Mouse (Mus musculus) common myeloid progenitor, adult 5-6 weeks (primary cell): ENCODE results near the gene Slco3a1. TPM values are rescaled to one million over a fixed set of nuclear protein-coding genes. Genes with fewer than 3 reads are reported as not detected.
"Not testable (repeated sequence)": the region's sequence is repeated elsewhere in the genome, so short reads cannot be mapped to it uniquely, and the experiment has no call there.

Experiments
- ATAC-seq: replicated peaks from 2 replicates; pipeline ENCODE4 v1.8.0; 2016; ENCODE audit warnings: low read depth, mild to moderate bottlenecking, moderate TSS enrichment, inconsistent platforms; ENCODE audit not compliant: poor library complexity, severe bottlenecking
- total RNA-seq: library from RNA; stranded (forward); fragments of 200-1000, 187-1606 nt; gene quantifications from 2 replicates; pipeline ENCODE4 v1.2.3, GENCODE M21; 2017

Gene Slco3a1
- total RNA-seq, 1 experiment from 2014 or later: 36.4 TPM

- no peak for ATAC-seq
Measured at GRCm38 (mm10) chr7:74447781-74448180, 106.8 kb downstream of the Slco3a1 start.

DNA sequence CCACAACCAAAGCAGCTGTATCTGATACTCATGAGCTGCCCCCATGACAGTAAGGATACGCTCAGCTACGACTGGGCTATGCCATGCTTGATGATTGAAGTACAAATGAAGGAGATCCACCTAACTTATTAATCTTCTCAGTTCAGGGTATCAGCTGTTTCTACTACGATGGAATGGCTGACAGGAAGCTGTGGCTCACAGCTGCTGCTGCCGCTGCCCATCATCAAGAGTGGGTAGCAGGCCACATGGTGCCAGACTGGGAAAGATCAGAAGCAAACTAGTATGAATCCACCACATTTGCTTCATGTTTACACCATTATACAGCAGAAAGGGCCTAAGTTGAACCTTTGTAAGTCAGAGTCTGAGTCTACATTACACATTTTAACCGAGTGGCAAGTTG, 109.4 kb downstream of the Slco3a1 start:
- 0 out of 2 replicates have a peak, but pooled peaks have one; percentile 26 for ATAC-seq

DNA sequence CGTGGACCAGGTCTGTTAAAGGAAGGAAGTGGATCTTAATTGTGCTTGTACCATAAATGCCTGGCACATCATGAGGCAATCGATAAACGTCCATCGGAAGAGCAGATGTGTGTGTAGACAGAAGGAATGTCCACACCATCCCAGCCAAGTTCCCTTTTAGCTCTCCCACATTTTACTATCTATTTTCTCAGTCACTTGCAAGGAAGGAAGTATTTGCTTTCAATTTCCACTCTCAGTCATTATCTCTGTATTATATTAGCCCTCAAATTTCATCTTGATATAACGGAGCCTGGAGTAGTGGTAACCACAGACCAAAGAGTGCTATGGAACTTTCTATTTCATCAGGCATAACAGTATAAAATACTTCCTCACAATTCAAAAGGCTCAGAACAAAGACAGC, 112.2 kb downstream of the Slco3a1 start:
- ATAC-seq: peak; percentile 90

DNA sequence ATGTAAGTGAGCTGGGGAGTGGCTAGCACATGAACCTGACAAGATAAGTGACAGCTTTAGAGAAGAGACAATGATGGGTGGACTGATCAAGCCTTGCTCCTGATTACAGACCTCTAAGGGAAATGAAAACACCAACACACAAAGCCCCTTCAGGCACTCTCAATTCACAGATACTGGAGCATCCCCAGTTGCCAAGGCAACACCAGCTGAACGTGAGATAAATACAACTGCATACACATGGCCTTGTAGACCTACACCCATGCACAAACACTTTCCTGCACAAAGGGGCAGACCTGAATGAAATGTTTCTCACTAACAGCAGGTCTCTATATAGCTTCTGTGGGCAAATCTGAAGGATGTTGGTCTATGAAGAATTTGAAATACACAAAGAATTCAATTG, 117.0 kb downstream of the Slco3a1 start:
- no peak for ATAC-seq

GRCm38 (mm10) chr7:74436642-74437041, 117.9 kb downstream of the Slco3a1 start:
- ATAC-seq: no peak

- ATAC-seq: no peak
Measured at GRCm38 (mm10) chr7:74432950-74433349, 121.6 kb downstream of the Slco3a1 start.

GRCm38 (mm10) chr7:74429252-74429651, 125.3 kb downstream of the Slco3a1 start:
- ATAC-seq: no peak

GRCm38 (mm10) chr7:74427135-74427534, 127.4 kb downstream of the Slco3a1 start:
- ATAC-seq: peak; percentile 58

GRCm38 (mm10) chr7:74425941-74426340, 128.6 kb downstream of the Slco3a1 start:
- ATAC-seq: no peak

- ATAC-seq: peak; percentile 69
Measured at GRCm38 (mm10) chr7:74423928-74424850, 130.4 kb downstream of the Slco3a1 start.

- ATAC-seq: no peak
Measured at GRCm38 (mm10) chr7:74423316-74423715, 131.3 kb downstream of the Slco3a1 start.

- ATAC-seq: no peak
Measured at GRCm38 (mm10) chr7:74422731-74423130, 131.8 kb downstream of the Slco3a1 start.

DNA sequence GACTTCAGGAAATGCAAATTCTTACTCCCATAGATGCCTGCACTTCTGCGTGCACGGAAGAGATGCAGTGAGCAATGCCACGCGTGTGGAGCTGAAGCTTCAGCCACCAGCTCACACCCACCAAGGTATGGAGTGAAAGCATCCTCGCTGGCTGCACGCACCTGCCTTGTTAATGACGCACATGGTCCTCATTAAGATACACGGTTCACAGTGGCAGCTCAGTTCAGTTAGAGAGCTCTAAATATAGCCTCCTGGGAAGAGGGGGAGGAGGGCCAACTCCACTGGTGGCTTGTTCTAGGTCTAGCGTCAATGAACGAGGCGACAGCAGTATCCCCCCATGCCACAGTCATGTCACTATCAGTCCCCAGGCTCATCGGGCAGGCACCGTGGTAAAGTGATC, 132.6 kb downstream of the Slco3a1 start:
- no peak for ATAC-seq

- no peak for ATAC-seq
Measured at GRCm38 (mm10) chr7:74421591-74421990, 133.0 kb downstream of the Slco3a1 start.

DNA sequence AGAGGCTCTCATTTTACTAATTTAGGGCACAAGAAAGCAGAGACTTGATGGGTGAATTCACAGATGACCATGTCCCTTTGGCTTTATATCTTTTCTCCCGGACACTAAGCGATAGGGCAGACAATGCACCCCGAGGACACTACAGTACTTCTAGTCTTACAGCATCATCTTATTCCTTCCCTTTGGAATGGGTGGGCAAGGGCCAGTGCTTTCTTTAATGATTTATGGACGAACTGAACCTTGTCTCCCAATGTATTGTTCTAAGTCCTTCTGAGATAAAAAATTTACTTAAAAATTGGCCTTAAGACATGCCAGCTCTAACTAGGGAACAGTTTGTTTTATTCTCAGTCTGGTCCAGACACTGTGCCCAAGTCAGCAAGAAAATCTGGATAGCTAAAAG, 134.9 kb downstream of the Slco3a1 start:
- no peak for ATAC-seq

DNA sequence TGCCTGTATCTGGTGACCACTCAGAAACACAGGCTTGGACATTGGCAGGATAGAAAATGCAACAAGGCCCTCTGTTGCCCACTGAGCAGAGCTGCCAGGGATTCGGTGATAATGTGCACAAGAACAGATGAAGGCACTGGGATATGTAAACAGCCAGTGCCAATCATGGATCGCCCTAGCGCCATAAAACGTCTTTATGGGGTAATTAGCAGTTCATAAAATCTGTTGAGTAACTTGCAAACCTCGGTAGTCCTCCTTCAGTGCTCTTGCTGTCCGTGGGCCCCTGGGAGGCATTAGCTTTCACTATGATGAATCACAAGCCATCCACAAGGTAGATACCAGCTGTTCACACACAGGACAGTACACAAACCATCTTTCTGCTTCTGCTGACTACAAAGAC, 137.6 kb downstream of the Slco3a1 start:
- ATAC-seq: no peak

DNA sequence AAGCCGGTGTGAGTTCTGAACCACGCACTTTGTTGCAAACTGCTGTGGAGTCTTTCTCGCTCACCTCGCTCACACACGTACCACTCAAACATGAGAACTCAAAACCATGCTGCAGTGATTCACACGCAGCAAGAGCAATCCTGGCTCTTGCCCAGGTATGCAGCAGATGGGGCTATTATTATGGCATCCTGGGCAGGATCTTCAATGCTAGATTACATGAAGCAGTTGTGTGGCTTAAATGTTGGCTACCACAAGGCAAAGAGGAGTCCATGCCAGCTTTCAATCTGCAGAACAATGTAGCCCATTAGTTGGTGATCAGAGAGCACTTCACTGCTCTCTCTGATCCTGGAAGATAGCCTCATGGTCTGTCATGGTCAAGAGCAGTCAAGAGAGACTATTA, 139.3 kb downstream of the Slco3a1 start:
- no peak for ATAC-seq

GRCm38 (mm10) chr7:74413738-74414716, 140.6 kb downstream of the Slco3a1 start:
- no peak for ATAC-seq

DNA sequence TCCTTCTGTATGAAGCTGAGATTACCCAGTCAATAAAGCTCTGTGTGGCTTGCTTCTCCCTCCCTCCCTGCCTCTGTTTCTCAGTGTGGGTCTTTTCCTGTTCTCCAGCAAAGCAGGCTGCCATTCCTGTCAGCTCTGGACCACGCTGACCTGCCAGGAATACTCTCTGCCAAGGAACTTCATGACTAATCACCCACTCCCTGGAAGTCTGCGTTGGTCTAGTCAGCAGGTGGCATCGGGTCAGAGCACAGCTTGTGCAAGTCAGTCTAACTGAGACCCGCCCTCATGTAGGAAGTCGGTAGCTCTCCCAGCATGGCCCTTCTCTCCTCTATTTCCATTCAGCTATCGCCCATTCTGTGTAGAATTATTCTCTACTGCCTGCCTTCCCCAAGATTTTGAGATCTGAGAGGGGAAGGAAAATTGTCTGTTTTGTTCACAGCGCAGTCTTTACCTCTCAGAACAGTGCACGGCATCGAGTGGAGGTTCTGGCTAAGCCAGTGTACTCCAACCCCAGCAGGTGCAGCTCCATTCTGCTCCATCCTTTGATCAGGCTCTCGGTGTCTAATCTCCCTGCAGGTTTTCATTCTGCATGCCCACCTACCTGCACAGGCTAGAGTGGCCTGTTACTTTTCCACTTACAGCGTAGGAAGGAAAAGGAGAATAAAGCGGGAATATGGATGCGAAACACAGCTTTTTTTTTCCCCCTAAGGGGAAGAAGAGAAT, 145.8 kb downstream of the Slco3a1 start:
- no peak for ATAC-seq

DNA sequence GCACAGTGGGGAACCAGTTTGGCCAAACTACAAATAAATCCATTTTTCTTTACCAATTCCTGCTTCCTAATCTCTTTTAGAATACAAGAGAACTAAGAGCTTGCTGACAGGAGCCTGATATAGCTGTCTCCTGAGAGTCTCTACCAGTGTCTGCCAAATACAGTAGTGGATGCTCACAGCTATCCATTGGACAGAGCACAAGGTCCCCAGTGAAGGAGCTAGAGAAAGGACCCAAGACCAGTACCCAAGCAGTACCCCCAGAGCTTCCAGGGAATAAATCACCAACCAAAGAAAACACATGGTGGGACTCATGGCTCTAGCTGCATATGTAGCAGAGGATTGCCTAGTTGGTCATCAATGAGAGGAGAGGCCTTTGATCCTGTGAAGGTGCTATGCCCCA, 146.7 kb downstream of the Slco3a1 start:
- not testable (repeated sequence) for ATAC-seq
